Mouse (Mus musculus) MEL (cell line): ENCODE data around the gene Vwa3b. TPM values are rescaled to one million over a fixed set of nuclear protein-coding genes. Genes with fewer than 3 reads are reported as not detected.
A peak's percentile ranks its signal among the peaks of the same experiment; 100 is the strongest.

ENCODE experiments used
- DNase-seq: peaks from one replicate; pipeline ENCODE4 v3.0.0; 2011; ENCODE audit warnings: low read depth, low spot score
- H3K27ac ChIP-seq: 2 replicates; pipeline ENCODE4 v1.5.1; 2012; ENCODE audit warnings: low read depth, mild to moderate bottlenecking, control low read depth, low read length, moderate library complexity; ENCODE audit not compliant: control insufficient read depth
- H3K27me3 ChIP-seq, 2 experiments: fragments of 150-350 bp in 1 of 2; sonication (generic) in 1 of 2; 2 replicates each; pipeline ENCODE4 v1.6.1; 2012; ENCODE audit warnings: low read length in 2 of 2, mild to moderate bottlenecking in 2 of 2, improper control_type of control experiment in 1 of 2, moderate library complexity in 1 of 2; ENCODE audit not compliant: insufficient read depth in 2 of 2, control insufficient read depth in 1 of 2
- H3K36me3 ChIP-seq, 2 experiments: 2 replicates each; pipeline ENCODE4 v1.6.1; 2012 to 2014; ENCODE audit warnings: low read length in 2 of 2, improper control_type of control experiment in 1 of 2, inconsistent platforms in 1 of 2, mild to moderate bottlenecking in 1 of 2; ENCODE audit not compliant: insufficient read depth in 2 of 2, control insufficient read depth in 1 of 2
- H3K4me1 ChIP-seq, 2 experiments: fragments of 150-350 bp in 1 of 2; sonication (generic) in 1 of 2; 2 replicates each; pipeline ENCODE4 v1.6.1; 2012; ENCODE audit warnings: low read length in 2 of 2, improper control_type of control experiment in 1 of 2, mild to moderate bottlenecking in 1 of 2; ENCODE audit not compliant: insufficient read depth in 2 of 2, control insufficient read depth in 1 of 2
- H3K4me3 ChIP-seq, 2 experiments: fragments of 150-350 bp in 1 of 2; sonication (generic) in 1 of 2; 2 replicates each; pipeline ENCODE4 v1.5.1; 2012; ENCODE audit warnings: low read depth in 2 of 2, low read length in 2 of 2, mild to moderate bottlenecking in 2 of 2, moderate library complexity in 2 of 2, control low read depth in 1 of 2, improper control_type of control experiment in 1 of 2; ENCODE audit not compliant: control insufficient read depth in 1 of 2, insufficient read depth in 1 of 2
- H3K79me2 ChIP-seq: 2 replicates; pipeline ENCODE4 v1.6.1; 2012; ENCODE audit warnings: mild to moderate bottlenecking, low read length, moderate library complexity; ENCODE audit not compliant: control insufficient read depth, poor library complexity, insufficient read depth
- H3K9ac ChIP-seq: 2 replicates; pipeline ENCODE4 v1.6.1; 2012; ENCODE audit warnings: low read depth, mild to moderate bottlenecking, control low read depth, low read length, moderate library complexity; ENCODE audit not compliant: control insufficient read depth, poor library complexity, severe bottlenecking
- H3K9me3 ChIP-seq: fragments of 150-350 bp; sonication (generic); replicated peaks from 2 replicates; pipeline ENCODE4 v1.6.1; 2012; ENCODE audit warnings: mild to moderate bottlenecking, low read length, improper control_type of control experiment, moderate library complexity; ENCODE audit not compliant: insufficient read depth
- CHD1 ChIP-seq: IDR thresholded peaks from 2 replicates; pipeline ENCODE4 v1.6.1; 2012; ENCODE audit warnings: low read depth, mild to moderate bottlenecking, inconsistent platforms, low read length, improper control_type of control experiment
- CTCF ChIP-seq, 3 experiments: IDR thresholded peaks in 2 of 3; conservative IDR thresholded peaks in 1 of 3; 2 replicates each; pipeline ENCODE4 v1.5.1; 2011 to 2012; ENCODE audit warnings: low read length in 3 of 3, low read depth in 2 of 3, mild to moderate bottlenecking in 2 of 3, improper control_type of control experiment in 1 of 3, inconsistent platforms in 1 of 3, mixed read lengths in 1 of 3, moderate library complexity in 1 of 3; ENCODE audit not compliant: control insufficient read depth in 1 of 3, insufficient read depth in 1 of 3, poor library complexity in 1 of 3, severe bottlenecking in 1 of 3
- EP300 ChIP-seq, 2 experiments: IDR thresholded peaks; 2 replicates each; pipeline ENCODE4 v1.6.1; 2011; ENCODE audit warnings: improper control_type of control experiment in 2 of 2, low read length in 2 of 2, low read depth in 1 of 2, mild to moderate bottlenecking in 1 of 2
- ETS1 ChIP-seq: IDR thresholded peaks from 2 replicates; pipeline ENCODE4 v1.6.1; 2012; ENCODE audit warnings: low read depth, mild to moderate bottlenecking, inconsistent platforms, low read length, improper control_type of control experiment, moderate library complexity
- JUND ChIP-seq: IDR thresholded peaks from 2 replicates; pipeline ENCODE4 v1.6.1; 2011; ENCODE audit warnings: low read depth, mild to moderate bottlenecking, improper control_type of control experiment, low read length
- KAT2A ChIP-seq: conservative IDR thresholded peaks from 2 replicates; pipeline ENCODE4 v1.6.1; 2012; ENCODE audit warnings: low read depth, low read length, improper control_type of control experiment, inconsistent platforms
- MEF2A ChIP-seq: IDR thresholded peaks from 2 replicates; pipeline ENCODE4 v1.6.1; 2014; ENCODE audit warnings: low read depth, mild to moderate bottlenecking, inconsistent platforms, low read length, improper control_type of control experiment; ENCODE audit not compliant: poor library complexity, insufficient replicate concordance, severe bottlenecking; ENCODE audit errors: extremely low read depth
- MXI1 ChIP-seq: IDR thresholded peaks from 2 replicates; pipeline ENCODE4 v1.6.1; 2011; ENCODE audit warnings: mild to moderate bottlenecking, low read depth, low read length, improper control_type of control experiment
- MYB ChIP-seq: IDR thresholded peaks from 2 replicates; pipeline ENCODE4 v1.6.1; 2011; ENCODE audit warnings: mild to moderate bottlenecking, low read depth, low read length, improper control_type of control experiment
- MYC ChIP-seq: IDR thresholded peaks from 2 replicates; pipeline ENCODE4 v1.6.1; 2011; ENCODE audit warnings: low read depth, mild to moderate bottlenecking, low read length, improper control_type of control experiment, moderate library complexity
- NRF1 ChIP-seq: IDR thresholded peaks from 2 replicates; pipeline ENCODE4 v1.6.1; 2014; ENCODE audit warnings: low read depth, mild to moderate bottlenecking, inconsistent platforms, low read length, improper control_type of control experiment, moderate library complexity; ENCODE audit not compliant: poor library complexity, insufficient read depth, severe bottlenecking
- RAD21 ChIP-seq: IDR thresholded peaks from 2 replicates; pipeline ENCODE4 v1.6.1; 2011; ENCODE audit warnings: mild to moderate bottlenecking, low read depth, low read length, improper control_type of control experiment
- SIN3A ChIP-seq: IDR thresholded peaks from 2 replicates; pipeline ENCODE4 v1.6.1; 2012; ENCODE audit warnings: low read length, improper control_type of control experiment, inconsistent platforms
- TBP ChIP-seq: IDR thresholded peaks from 2 replicates; pipeline ENCODE4 v1.8.0; 2011; ENCODE audit warnings: low read depth, low read length, improper control_type of control experiment
- UBTF ChIP-seq: IDR thresholded peaks from 2 replicates; pipeline ENCODE4 v1.6.1; 2012; ENCODE audit warnings: low read depth, mild to moderate bottlenecking, inconsistent platforms, low read length, improper control_type of control experiment, moderate library complexity, borderline replicate concordance; ENCODE audit not compliant: insufficient read depth
- ZNF384 ChIP-seq: IDR thresholded peaks from 2 replicates; pipeline ENCODE4 v1.6.1; 2012; ENCODE audit warnings: low read depth, mild to moderate bottlenecking, inconsistent platforms, low read length, improper control_type of control experiment
- polyA plus RNA-seq, 2 experiments: library from polyadenylated mRNA; stranded (reverse) in 1 of 2; unstranded in 1 of 2; fragments of >175 nt in 1 of 2; fragments of >200 nt in 1 of 2; gene quantifications; 2 replicates each; pipeline versions ENCODE4 v1.2.1 to v1.2.4; 2012; ENCODE audit warnings: low replicate concordance in 2 of 2, low read depth in 1 of 2; ENCODE audit not compliant: insufficient read length in 2 of 2, insufficient read depth in 1 of 2, missing spikeins in 1 of 2
- total RNA-seq: library from RNA; depleted of rRNA; stranded (reverse); fragments of 300-350 nt; gene quantifications from 2 replicates; pipeline ENCODE4 v1.2.3, GENCODE M21; 2012

Gene Vwa3b
- total and polyA plus RNA-seq, 3 experiments = not detected

- peaks cover 0 to 2% of the 10 kb centered on the region in 2 experiments; a peak in 1 of 4 replicates for H3K27me3 ChIP-seq
Observed at GRCm38 (mm10) chr1:36996561-36997213, 29.7 kb upstream of the Vwa3b start.

GRCm38 (mm10) chr1:37000307-37000706, 26.1 kb upstream of the Vwa3b start:
- H3K9ac ChIP-seq = peak overlapping the region; percentile 39
- peak overlapping the region; percentile 25 to 39 for H3K4me3 ChIP-seq

More at GRCm38 (mm10) chr1:36996561-36997213, 29.7 kb upstream of the Vwa3b start:
- DNase-seq = no peak
- Histone ChIP-seq H3K9ac (no peak overlapping the region), H3K27ac (no peak overlapping the region), H3K79me2 (no peaks in the 10 kb centered on the region), H3K36me3 (peaks cover 0 to under 1% of the 10 kb centered on the region in 2 experiments; a peak in 2 of 4 replicates), H3K4me1 (peaks cover 4 to 5% of the 10 kb centered on the region in 2 experiments; a peak in 1 of 4 replicates)
- TF ChIP-seq KAT2A = no peak
- no peak for TF ChIP-seq UBTF
- TF ChIP-seq NRF1 = no peak
- no peak for TF ChIP-seq SIN3A
- TF ChIP-seq RAD21 = no peak
- no peak for TF ChIP-seq MYB
- no peak for TF ChIP-seq JUND
- TF ChIP-seq, all 39 proteins: peak for 0
- no peak overlapping the region for H3K4me3 ChIP-seq
- no peaks in the 10 kb centered on the region for H3K9me3 ChIP-seq

More at GRCm38 (mm10) chr1:37000307-37000706, 26.1 kb upstream of the Vwa3b start:
- peak; percentile 71 for DNase-seq
- TF ChIP-seq SIN3A (0 out of 2 replicates have a peak, but pooled peaks have one; percentile 28), ZNF384 (0 out of 2 replicates have a peak, but pooled peaks have one; percentile 30), ETS1 (0 out of 2 replicates have a peak, but pooled peaks have one; percentile 42), EP300 (IDR thresholded peaks at IDR 0.05; ENCODE audit: low read depth in 1 of 2, low read length in 2 of 2) (0 out of 4 replicates have a peak, but pooled peaks of 1 of the 2 experiments have one; percentile 15), MYC (0 out of 2 replicates have a peak, but pooled peaks have one; percentile 16), CTCF (IDR thresholded peaks at IDR 0.05 in 2 of 3, conservative IDR thresholded peaks at IDR 0.05 in 1 of 3; ENCODE audit: control insufficient read depth in 1 of 3, insufficient read depth in 1 of 3, low read depth in 2 of 3, low read length in 3 of 3, poor library complexity in 1 of 3, severe bottlenecking in 1 of 3) (no peak), MXI1 (no peak), UBTF (no peak), MEF2A (no peak), CHD1 (0 out of 2 replicates have a peak, but pooled peaks have one; percentile 13), TBP (0 out of 2 replicates have a peak, but pooled peaks have one; percentile 19)
- TF ChIP-seq, all 39 proteins: peak for 7
- Histone ChIP-seq H3K79me2 (no peaks in the 10 kb centered on the region), H3K36me3 (peaks cover 0 to 2% of the 10 kb centered on the region in 2 experiments; a peak in 2 of 4 replicates), H3K27me3 (peaks cover 0 to 2% of the 10 kb centered on the region in 2 experiments; a peak in 1 of 4 replicates), H3K4me1 (peaks cover 4 to 8% of the 10 kb centered on the region in 2 experiments; a peak in 1 of 4 replicates), H3K27ac (peak overlapping the region; percentile 1; the same call in 1 of the 2 replicates), H3K9me3 (no peaks in the 10 kb centered on the region)
